Mouse (Mus musculus): Measurements from ENCODE around the gene Clca2.

Clca2 gene

DNA sequence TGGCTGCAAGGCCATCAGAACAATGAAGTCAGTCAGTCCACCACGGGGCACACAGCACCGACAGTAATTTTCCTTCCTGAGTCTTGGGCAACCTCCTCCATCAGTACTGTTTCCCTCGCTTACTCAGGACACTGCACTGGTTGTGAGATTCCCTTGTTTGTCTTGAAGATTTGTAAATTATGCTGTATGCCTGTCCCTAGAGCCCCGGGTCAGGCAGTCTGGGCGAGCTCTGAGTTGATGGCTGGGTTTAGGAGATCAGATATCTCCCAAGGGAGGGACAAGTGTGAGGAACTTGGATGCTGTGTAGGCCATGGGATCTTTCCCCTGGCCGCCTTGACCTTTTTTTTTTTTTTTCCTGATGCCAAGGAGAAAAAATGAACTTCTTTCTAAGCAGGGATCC, at the start of gene Clca2:
TSS of gene Clca2 (minus strand) at position 153 of the 400 bp plus-strand sequence.
- in situ Hi-C loops (cut with MboI, MseI): no loop called here

DNA sequence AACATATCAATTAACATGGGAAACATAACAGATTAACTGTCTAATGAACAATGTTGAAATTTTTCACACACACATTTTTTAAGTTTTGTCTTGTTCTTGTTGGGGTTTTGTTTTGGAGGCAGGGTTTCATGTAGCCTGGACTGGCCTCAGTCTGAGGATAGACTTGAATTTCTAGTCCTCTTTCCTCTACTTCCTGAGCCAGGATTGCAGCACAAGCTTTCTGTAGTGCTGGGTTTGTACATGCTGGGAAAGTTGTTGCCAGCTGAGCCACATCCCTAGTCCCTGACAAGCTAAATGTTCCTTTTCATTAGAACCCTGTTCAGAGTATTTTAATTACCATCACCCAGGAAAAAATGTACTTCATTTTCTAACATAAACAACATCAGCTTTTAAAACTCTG, 48.7 kb upstream of the Clca2 start:
- in situ Hi-C loops (cut with MboI, MseI): no loop called here

DNA sequence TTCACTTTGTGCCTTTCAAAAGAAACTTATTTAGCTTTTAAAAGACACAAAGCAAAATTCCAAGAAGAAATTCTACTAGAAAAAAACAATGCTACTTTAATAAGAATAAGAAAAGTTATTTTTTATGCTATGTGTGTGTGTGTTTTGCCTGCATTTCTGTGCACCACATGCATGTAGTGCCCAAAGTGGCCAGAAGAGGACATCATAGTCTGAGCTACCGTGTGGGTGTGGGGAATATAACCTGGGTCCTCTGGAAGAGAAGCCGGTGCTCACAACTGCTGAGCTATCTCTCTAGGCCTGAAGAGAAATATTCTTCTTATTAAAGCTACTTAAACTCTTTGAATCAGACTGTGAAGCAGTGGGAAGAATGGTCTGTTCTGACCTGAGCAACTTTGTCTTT, 48.2 kb upstream of the Clca2 start:
- in situ Hi-C loops (cut with MboI, MseI): no loop called here

DNA sequence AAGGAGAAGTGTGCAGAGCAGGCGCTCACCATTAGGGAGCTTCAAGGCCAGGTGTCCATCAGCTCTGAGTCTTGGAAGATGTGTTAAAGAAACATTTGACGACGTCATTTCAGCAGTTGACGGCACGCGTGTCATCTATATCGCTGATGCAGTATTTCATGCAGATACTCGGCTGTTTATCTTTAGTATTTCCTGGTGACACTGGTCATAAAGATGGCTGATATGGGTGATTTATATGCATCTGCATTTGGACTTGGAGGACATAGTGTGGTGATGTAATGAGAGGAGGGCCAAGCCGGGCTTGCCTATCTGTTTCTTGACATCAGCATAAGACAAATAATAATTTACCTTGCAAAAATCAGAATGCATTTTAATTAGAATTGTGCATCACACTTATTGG, 47.6 kb upstream of the Clca2 start:
- in situ Hi-C loops (cut with MboI, MseI): no loop called here

DNA sequence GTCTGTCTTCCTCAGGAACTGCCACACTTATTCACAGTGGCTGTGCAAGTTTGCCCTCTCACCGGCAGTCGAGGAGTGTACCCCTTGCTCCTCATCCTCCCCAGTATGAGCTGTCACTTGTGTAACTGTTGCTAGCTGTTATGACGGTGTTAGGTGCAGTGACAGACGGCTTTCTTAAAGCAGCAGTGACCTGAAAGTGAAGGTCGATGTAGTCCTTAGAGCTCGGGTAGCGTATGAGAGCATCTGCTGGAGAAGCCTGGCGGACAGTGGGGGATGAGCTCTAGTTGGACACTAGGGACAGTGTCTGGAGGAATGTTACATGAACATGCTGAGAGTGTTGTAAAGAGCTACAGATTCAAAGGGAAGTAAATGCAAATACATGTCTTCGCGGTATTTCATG, 44.6 kb upstream of the Clca2 start:
- in situ Hi-C loops (cut with MboI, MseI): no loop called here

DNA sequence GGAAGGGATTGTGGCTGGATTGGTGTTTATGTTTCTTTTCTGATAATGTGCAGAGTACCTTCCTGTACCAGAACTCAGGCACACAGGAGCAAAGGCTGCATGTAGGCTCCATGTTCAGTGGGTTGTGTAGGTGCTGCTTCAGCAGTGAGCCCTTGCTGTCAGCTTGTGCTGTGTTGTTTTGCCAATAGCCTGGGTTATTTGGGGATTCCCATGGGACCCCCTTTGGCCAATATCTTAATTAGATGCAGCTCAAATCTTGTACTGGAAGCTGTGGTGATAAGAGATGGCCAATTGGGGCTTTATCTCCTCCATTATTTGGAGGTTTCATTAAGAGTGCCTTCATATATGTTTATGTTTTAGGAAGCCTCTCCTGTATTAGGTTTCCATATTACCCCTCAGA, 43.7 kb upstream of the Clca2 start:
- in situ Hi-C loops (cut with MboI, MseI): no loop called here

DNA sequence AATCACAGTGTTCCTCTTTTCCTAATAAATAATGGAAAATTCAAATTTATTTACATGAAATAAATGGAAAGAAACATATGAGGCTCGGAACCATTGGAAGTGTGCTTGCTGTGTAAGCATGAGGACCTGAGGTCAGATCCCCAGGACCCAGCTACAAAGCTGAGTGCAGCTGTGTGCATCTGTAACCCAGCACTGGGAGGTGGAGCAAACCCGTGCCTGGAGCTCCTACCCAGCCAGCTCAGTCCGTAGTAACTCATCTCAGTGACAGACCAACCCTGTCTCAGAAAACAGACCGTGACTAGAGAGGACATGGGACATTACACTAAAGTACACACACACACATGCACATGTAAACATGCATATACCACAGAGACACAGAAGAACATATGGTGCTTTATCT, 41.0 kb upstream of the Clca2 start:
- in situ Hi-C loops (cut with MboI, MseI): no loop called here

DNA sequence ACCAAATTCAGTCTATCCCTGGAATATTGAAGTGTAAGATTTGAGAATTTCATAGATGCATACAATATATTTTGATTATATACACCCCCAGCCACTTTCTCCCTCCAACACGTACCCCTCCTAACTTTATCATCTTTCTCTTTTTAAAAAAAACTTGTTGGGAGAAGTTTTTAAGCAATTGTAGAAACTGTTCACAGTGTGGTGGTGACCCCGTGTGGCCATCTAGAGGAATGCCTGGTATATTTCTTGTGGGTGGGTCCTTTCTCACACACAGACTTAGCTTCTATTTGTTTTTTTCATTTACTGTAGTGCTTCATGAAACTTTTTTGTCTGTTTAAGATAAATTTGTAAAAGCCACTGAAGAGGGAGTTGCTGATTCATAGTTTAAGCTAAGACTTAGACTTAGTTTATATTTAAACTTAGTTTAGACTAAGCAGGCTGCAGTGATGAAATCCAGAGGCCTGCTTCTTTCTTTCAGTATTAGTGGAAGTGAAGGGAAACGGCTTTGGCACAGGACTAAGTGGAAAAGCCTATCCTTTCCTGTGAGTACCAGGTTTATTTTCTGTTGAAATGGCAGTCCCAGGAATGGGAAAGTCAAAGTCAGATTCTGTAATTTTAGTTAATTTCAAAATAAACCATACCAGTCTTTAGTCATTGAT, 32.1 kb upstream of the Clca2 start:
- in situ Hi-C loops (cut with MboI, MseI): no loop called here

DNA sequence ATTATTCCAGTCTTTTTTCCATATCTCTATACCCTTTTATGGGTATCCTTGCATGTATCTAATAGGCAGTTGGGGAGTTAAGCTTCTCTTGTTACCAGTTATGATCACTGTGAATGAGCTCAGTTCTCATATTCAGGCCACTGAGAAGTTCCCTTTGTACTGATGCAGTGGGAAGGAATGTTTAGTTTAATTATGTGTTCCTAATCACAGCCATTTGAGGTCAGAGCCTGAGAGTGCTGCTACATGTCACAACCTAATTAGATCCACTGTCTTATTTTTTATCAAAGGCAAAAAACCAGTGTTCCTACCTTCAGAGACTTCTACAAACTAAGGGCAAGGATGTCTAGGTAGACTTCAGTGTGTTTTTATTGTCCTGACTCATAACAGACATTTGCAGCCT, 30.1 kb upstream of the Clca2 start:
- in situ Hi-C loops (cut with MboI, MseI): loop anchor here (10.0 kb wide), 1 partner anchor 775 kb away; no protein-coding TSS in a partner anchor

DNA sequence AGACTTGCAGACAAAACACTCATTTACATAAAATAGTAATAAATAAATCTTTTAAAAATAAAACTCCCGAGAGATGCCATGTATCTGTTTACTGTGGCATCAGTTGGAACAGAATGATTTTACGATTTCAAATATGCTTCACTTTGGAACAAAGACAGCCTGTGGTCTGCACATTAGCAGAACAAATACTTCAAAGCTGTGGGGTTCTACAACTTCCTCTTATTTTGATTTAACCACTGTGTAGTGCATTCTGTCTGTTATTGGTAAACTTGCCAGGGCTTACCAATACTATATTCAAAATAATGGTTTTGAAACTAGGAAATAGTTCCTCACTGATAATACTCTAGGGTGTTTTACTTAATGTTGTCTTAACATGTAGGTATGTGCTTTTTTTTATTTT, 27.4 kb upstream of the Clca2 start:
- in situ Hi-C loops (cut with MboI, MseI): loop anchor here (10.0 kb wide), 1 partner anchor 778 kb away; no protein-coding TSS in a partner anchor

DNA sequence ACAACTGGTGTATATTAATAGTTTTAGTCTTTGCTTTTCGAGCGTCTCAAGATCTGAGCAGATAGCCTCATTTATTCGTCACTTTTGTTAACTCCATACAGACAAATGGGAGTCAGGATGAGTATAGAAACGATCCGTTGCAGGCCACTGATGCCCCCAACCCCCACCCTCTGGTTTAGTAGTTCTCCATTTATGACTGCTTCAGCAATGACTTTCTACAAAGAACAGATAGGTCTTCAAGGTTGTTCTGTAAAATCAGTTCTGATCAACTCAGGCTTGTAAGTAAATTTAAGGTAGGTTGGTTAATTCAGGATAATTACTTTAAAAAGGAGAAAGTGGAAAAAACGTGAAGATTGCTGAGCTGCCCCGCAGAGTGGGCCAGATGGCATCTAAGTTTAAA, 20.2 kb upstream of the Clca2 start:
- in situ Hi-C loops (cut with MboI, MseI): loop anchor here (5.0 kb wide), 1 partner anchor 803 kb away; the partner anchor contains the start of gene Bcl10

DNA sequence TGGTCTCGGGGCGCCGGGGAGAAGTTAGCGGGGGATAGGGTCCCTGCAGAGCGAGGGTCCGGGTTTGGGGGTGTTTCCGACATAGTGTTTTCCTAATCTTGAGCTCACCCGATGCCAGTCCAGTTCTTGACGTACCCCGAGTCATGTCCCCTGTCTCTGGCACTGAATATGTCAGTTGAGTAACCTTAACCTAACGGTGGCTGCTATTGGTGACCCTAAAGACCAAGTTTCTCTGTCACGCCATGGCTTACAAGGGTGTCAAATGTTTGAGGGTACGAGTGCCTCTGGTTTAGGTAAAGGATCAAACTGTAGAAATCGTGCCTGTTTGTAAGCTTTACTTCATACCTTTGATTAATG, 19.7 kb upstream of the Clca2 start:
- in situ Hi-C loops (cut with MboI, MseI): loop anchor here (5.0 kb wide), 1 partner anchor 803 kb away; the partner anchor contains the start of gene Bcl10

DNA sequence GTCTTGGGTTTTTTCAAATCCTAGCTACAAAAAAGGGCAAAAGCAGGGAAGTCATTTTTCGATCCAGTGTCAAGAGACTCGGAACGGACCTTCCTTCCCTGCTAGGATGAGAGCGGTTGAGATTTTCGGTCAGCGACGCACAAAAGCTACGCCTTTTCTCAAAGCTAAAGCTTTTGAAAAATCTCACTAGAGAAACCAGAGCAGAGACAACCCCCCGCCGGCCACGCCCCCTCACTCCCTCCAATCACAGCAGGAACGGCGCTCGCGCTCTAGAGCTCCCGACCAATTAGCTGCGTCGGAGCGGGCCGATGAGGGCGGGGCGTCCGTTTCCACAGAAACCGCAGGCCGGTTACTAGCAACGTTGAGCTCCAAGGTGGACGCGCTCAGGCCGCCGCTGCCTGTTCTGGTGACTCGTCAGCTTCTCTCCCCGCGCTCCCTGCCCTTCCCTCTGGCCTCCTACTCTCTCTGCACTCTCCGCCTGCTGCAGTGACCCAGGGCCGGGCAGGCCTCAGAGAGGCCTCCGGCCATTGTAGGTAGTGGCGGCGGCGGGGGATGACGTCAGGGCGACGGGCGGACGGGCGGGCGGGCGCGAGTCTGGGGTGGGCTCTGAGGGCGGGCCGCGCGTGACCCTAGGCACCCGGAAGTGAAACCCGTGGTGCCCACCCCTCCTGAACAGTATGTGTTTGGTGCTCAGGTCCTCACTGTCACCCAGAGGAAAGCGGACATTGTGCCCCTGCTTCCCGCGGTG, 19.2 kb upstream of the Clca2 start, which contains the start of gene Odf2l:
TSS of gene Odf2l (plus strand) at position 335 of the 748 bp plus-strand sequence.
- in situ Hi-C loops (cut with MboI, MseI): loop anchor here (5.0 kb wide), 1 partner anchor 804 kb away; the partner anchor contains the start of gene Bcl10

DNA sequence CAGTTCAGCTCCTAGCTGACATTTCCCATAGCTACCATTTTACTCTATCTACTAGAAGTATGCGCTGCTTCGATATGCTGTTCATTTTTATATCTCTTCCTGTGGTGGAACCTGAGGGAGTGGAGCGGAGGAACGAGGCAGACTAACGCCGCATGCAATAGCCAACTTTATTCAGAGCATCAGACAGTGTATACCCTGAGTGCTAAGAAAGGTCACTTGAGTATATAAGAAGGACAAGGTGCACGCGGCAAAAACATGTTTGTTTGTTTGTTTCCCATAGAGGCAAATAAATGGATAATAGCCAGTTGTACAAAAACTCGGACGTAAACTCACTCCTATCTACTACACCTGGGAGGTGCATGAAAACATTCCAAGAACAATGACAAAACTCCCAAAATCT, 18.4 kb upstream of the Clca2 start:
- in situ Hi-C loops (cut with MboI, MseI): loop anchor here (5.0 kb wide), 1 partner anchor 805 kb away; the partner anchor contains the start of gene Bcl10

DNA sequence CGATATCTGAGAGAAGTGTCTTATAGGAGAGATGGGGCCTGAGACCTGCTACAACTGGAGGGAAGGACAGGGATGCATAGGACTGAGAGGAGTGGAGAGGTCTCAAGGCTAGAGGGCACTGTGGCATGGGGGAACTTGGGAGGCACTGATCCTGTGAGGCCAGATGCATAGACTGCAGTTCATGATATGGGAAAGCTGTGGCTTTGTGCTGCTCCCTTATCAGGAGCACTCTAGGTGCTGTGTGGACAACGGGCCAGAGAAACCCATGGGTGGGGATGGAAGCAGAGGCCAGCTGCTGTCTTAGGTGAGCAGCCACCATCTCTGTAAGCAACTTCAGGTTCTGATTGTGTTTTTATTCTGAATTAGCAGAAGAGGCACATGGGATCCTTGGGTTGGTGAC, 15.9 kb upstream of the Clca2 start:
- in situ Hi-C loops (cut with MboI, MseI): loop anchor here (5.0 kb wide), 1 partner anchor 807 kb away; the partner anchor contains the start of gene Bcl10

DNA sequence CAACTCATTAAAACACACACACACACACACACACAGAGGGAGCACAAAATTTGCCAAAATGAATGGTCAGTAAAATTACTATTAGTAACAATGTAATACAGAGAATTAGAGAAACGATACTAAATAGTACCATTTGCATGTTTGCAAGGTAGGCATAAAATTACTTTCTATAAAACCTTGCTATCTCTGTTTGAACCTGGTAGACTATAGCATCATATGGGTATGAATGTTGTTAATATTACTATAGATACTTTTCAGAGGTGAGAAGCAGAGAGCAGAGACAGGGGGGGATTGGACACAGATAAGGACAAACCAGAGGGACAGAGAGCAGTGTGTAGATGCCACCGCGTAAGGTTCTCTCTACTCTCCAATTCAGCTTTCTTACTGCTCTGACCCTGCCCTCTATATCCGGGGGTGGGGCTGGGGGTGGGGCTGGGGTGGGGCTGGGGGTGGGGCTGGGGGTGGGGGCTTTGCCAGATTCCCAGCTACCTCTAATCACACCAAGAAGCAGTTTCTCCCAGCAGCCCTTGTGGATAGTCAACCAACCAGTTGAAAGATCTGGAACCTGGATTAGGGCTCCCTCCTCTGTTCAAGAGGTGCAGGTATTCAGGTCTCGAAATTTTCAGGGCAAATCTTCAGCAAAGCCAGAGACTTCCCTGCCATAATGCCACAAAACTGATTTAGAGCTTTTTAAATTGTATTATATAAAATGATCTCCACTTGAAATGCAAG, 6.7 kb upstream of the Clca2 start:
- in situ Hi-C loops (cut with MboI, MseI): no loop called here

DNA sequence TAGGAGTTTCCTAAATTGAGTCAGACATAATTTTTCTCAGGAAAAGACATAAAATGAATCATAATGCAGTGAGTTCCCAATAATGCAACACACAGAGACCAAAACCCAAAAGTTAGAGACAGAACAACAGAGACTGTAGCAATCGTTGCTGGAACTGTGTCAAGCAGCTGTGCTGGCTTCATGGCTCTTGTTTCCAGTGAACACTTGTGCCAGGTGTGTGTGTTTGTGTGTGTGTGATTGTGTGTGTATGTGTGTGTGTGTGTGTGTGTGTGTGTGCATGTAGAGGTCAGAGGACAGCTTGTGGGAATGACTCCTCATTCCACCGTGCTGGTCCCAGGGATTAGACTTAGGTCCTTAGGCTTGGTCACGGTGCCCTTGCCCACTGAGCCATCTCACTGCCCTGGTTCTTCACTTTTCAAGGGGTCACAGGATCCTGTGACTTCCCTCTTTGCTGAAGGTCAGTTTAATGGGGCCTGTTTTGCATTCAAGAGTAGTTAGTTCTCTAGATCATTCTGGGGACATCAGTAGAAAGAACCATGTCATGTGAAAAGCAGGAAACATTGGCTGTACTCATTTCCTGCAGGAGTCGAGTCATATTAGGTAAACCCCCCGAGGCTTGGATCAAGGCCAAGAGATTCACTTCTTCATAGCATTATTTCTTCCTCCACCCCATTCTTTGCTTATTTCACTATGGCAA, 6.0 kb upstream of the Clca2 start:
- in situ Hi-C loops (cut with MboI, MseI): no loop called here

DNA sequence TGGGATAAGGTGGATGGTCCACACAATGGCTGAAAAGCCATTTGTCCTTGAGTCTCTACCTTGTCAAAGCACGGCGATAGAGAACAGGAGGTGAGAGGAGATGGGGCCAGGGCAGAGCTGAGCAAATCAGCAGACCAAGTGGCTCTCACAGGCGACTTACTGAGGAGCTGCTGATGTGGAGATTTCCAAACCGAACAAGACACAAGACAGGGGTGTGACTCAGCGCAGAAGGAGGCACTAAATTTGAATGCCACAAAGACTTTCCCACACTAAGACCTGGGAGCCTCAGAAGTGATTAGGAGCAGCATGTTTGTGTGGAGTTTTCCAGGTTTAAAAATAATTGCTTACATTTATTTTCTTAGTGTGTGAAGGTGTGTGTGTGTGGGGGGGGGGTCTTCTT, 4.5 kb upstream of the Clca2 start:
- in situ Hi-C loops (cut with MboI, MseI): no loop called here

DNA sequence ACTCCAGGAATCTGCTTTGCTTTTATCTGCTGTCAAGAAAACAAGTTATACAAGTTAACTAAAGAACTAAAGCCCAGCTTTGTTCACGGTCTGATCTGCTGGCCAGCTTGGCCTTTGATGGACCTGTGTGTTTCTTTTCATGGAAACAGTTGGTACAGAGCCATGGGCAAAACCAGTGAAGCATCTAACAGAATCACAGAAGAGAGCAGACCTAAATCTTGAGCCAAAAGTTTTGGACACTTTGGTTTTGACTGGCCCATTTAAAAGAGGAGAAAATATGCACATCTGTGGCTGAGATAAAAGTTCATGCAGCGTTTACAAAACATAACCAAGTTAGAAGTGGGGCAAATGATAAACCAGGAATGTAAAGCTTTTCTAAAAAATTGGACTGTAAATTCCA, 4.1 kb upstream of the Clca2 start:
- in situ Hi-C loops (cut with MboI, MseI): no loop called here

DNA sequence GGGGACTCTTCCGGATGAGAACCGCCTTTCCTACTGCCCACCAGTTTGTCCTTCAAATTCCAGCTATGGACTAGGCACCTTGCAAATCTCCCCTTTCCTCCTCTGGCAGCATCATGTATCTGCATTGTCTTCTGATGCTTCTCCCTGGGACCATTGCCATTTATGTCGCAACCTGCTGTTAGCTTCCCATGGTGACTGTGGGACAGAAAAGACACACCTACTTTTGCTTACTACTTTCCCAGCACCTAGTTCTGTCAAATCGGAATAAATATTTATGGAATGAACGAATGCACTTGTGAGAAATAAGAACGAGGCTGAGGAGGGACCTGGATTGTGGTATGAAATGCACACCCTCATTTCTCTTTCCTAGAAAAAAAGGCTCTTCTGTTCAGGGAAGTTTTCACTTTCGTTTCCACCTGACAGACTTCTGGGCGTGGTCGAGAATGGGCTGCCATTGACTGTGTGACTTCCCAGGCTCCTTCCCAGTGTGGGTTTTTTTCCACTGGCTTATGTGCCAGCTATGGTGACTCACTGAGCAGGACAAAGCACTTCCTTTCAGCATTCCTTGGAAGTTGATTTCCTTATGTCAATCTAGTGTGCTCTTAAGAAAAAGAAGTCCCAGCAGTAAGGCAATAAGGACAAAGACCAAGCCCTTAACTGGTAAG, 2.8 kb upstream of the Clca2 start:
- in situ Hi-C loops (cut with MboI, MseI): no loop called here

All from regulatory T cell (primary cell).